Mouse (Mus musculus) liver, embryonic 11.5 days (tissue): Measurements from ENCODE around the gene Pls3. TPM values are rescaled to one million over a fixed set of nuclear protein-coding genes. Genes with fewer than 3 reads are reported as not detected.

Source experiments
- ATAC-seq: fragments of 200-750 bp; cut with Nextera tagmentation; replicated peaks from 2 replicates; pipeline ENCODE4 v1.8.0; 2017; ENCODE audit warnings: moderate number of reproducible peaks, mild to moderate bottlenecking, moderate TSS enrichment, moderate library complexity; ENCODE audit not compliant: low FRiP score
- DNase-seq: peaks from one replicate; pipeline ENCODE4 v3.0.0-alpha.2; 2017; ENCODE audit warnings: low spot score
- H3K27ac ChIP-seq: fragments of 300-500 bp; sonication (generic); 2 replicates; pipeline ENCODE4 v1.5.1; 2014; ENCODE audit warnings: mild to moderate bottlenecking, low read depth, low read length, control low read depth
- H3K27me3 ChIP-seq: fragments of 300-500 bp; sonication (generic); replicated peaks from 2 replicates; pipeline ENCODE4 v1.6.1; 2014; ENCODE audit warnings: low read length, mixed read lengths; ENCODE audit not compliant: control insufficient read depth, insufficient read depth
- H3K36me3 ChIP-seq: fragments of 300-500 bp; sonication (generic); 2 replicates; pipeline ENCODE4 v1.6.1; 2014; ENCODE audit warnings: mild to moderate bottlenecking, low read length, moderate library complexity, mixed read lengths; ENCODE audit not compliant: control insufficient read depth, insufficient read depth
- H3K4me1 ChIP-seq: fragments of 300-500 bp; sonication (generic); replicated peaks from 2 replicates; pipeline ENCODE4 v1.6.1; 2014; ENCODE audit warnings: low read length, mixed read lengths; ENCODE audit not compliant: control insufficient read depth, insufficient read depth
- H3K4me2 ChIP-seq: fragments of 300-500 bp; sonication (generic); 2 replicates; pipeline ENCODE4 v1.6.1; 2014; ENCODE audit warnings: mild to moderate bottlenecking, control low read depth, moderate library complexity
- H3K4me3 ChIP-seq: fragments of 300-500 bp; sonication (generic); 2 replicates; pipeline ENCODE4 v1.5.1; 2014; ENCODE audit warnings: low read depth, low read length, control low read depth
- H3K9ac ChIP-seq: fragments of 300-500 bp; sonication (generic); 2 replicates; pipeline ENCODE4 v1.6.1; 2014; ENCODE audit warnings: low read depth, low read length, control low read depth
- H3K9me3 ChIP-seq: fragments of 300-500 bp; sonication (generic); 2 replicates; pipeline ENCODE4 v1.6.1; 2016; ENCODE audit warnings: low read length, inconsistent platforms, mixed read lengths; ENCODE audit not compliant: control insufficient read depth
- WGBS: fragments of 180-500 bp; shearing (Covaris S2); extraction: QIAGEN DNeasy Blood & Tissue Kit; methylation state at CpG from one replicate; pipeline ENCODE4 v1.1.7; 2014; 5-methylcytosine and 5-hydroxymethylcytosine counted together
- polyA plus RNA-seq: library from polyadenylated mRNA; unstranded; fragments of >200 nt; fragmentation: Nextera tagmentation; extraction: Ambion mirVana; gene quantifications from 2 replicates; pipeline ENCODE4 v1.2.1, GENCODE M21; 2014

The Pls3 gene
- polyA plus RNA-seq, result 52.0 and 55.1 TPM in 2 replicates

- peak within 1 kb of the TSS; percentile 72 for H3K4me2 ChIP-seq
- H3K27me3 ChIP-seq, result peaks cover 7% of the 10 kb centered on the region
- ATAC-seq, result peak; percentile 99
- H3K27ac ChIP-seq, result peak within 1 kb of the TSS; percentile 15
- H3K4me1 ChIP-seq, result no peaks in the 10 kb centered on the region; the same call in 1 of the 2 replicates
- 9% methylated on average over 41 of the region's 45 CpGs for WGBS
- no peaks in the 10 kb centered on the region for H3K9me3 ChIP-seq
- peak; percentile 73 for DNase-seq
- H3K36me3 ChIP-seq, result no peaks in the 10 kb centered on the region
- peak within 1 kb of the TSS; percentile 50 for H3K4me3 ChIP-seq
- H3K9ac ChIP-seq, result peak within 1 kb of the TSS; percentile 46
Measured at GRCm38 (mm10) chrX:75874332-75875291, at the start of gene Pls3. Pls3 (minus strand) TSS chrX:75875182.

GRCm38 (mm10) chrX:75895716-75896115 is 20.7 kb upstream of the Pls3 start:
- Histone ChIP-seq H3K27me3 (no peaks in the 10 kb centered on the region), H3K9me3 (no peaks in the 10 kb centered on the region), H3K4me1 (no peaks in the 10 kb centered on the region), H3K4me3 (no peak overlapping the region), H3K9ac (no peak overlapping the region), H3K36me3 (no peaks in the 10 kb centered on the region), H3K4me2 (no peak overlapping the region), H3K27ac (no peak overlapping the region)
- WGBS, result 49% methylated on average over 6 of the region's 6 CpGs
- no peak for ATAC-seq
- DNase-seq, result no peak

- WGBS, result 19% methylated on average over 5 of the region's 5 CpGs
- no peak overlapping the region for H3K9ac ChIP-seq
- no peaks in the 10 kb centered on the region; the same call in 1 of the 2 replicates for H3K4me1 ChIP-seq
- H3K4me3 ChIP-seq, result peak overlapping the region; percentile 50
- no peaks in the 10 kb centered on the region for H3K9me3 ChIP-seq
- peaks cover 7% of the 10 kb centered on the region for H3K27me3 ChIP-seq
- H3K36me3 ChIP-seq, result no peaks in the 10 kb centered on the region
- no peak overlapping the region for H3K27ac ChIP-seq
- DNase-seq, result no peak
- peak overlapping the region; percentile 72 for H3K4me2 ChIP-seq
- ATAC-seq, result no peak
Measured at GRCm38 (mm10) chrX:75875566-75875965, 584 bp upstream of the Pls3 start.

GRCm38 (mm10) chrX:75873813-75874212 is 1.2 kb downstream of the Pls3 start:
- Histone ChIP-seq H3K4me1 (no peaks in the 10 kb centered on the region; the same call in 1 of the 2 replicates), H3K4me2 (peak overlapping the region; percentile 72), H3K4me3 (peak overlapping the region; percentile 50), H3K9me3 (no peaks in the 10 kb centered on the region), H3K27ac (no peak overlapping the region), H3K36me3 (no peaks in the 10 kb centered on the region), H3K9ac (no peak overlapping the region), H3K27me3 (peaks cover 7% of the 10 kb centered on the region)
- WGBS, result 10% methylated on average over 15 of the region's 15 CpGs
- no peak for ATAC-seq
- peak; percentile 41 for DNase-seq

- no peak for ATAC-seq
- H3K4me3 ChIP-seq, result peak overlapping the region; percentile 50
- WGBS, result 49% methylated on average over 4 of the region's 4 CpGs
- H3K27ac ChIP-seq, result no peak overlapping the region
- H3K4me1 ChIP-seq, result no peaks in the 10 kb centered on the region; the same call in 1 of the 2 replicates
- peaks cover 7% of the 10 kb centered on the region for H3K27me3 ChIP-seq
- no peak for DNase-seq
- H3K9me3 ChIP-seq, result no peaks in the 10 kb centered on the region
- H3K36me3 ChIP-seq, result no peaks in the 10 kb centered on the region
- no peak overlapping the region for H3K9ac ChIP-seq
- H3K4me2 ChIP-seq, result peak overlapping the region; percentile 72
Measured at GRCm38 (mm10) chrX:75873253-75873652, 1.7 kb downstream of the Pls3 start.

GRCm38 (mm10) chrX:75871855-75872254 is 3.1 kb downstream of the Pls3 start:
- Histone ChIP-seq H3K9ac (no peak overlapping the region), H3K4me1 (no peaks in the 10 kb centered on the region; the same call in 1 of the 2 replicates), H3K4me2 (no peak overlapping the region), H3K36me3 (no peaks in the 10 kb centered on the region), H3K4me3 (no peak overlapping the region), H3K9me3 (no peaks in the 10 kb centered on the region), H3K27me3 (peaks cover 7% of the 10 kb centered on the region), H3K27ac (no peak overlapping the region)
- WGBS, result 72% methylated on average over 2 of the region's 2 CpGs
- ATAC-seq, result no peak
- DNase-seq, result no peak

GRCm38 (mm10) chrX:75861715-75862114 is 13.3 kb downstream of the Pls3 start:
- Histone ChIP-seq H3K4me2 (0 out of 2 replicates have a peak overlapping the region, but pooled peaks have one; percentile 17), H3K9me3 (no peaks in the 10 kb centered on the region), H3K4me3 (no peak overlapping the region), H3K9ac (no peak overlapping the region), H3K27ac (no peak overlapping the region), H3K36me3 (no peaks in the 10 kb centered on the region), H3K27me3 (no peaks in the 10 kb centered on the region), H3K4me1 (no peaks in the 10 kb centered on the region; the same call in 1 of the 2 replicates)
- 57% methylated on average over 3 of the region's 3 CpGs for WGBS
- peak; percentile 71; the same call in 1 of the 2 replicates for ATAC-seq
- no peak for DNase-seq

GRCm38 (mm10) chrX:75854294-75854693 is 20.7 kb downstream of the Pls3 start:
- no peaks in the 10 kb centered on the region for H3K27me3 ChIP-seq
- no peaks in the 10 kb centered on the region for H3K4me1 ChIP-seq
- no peak overlapping the region for H3K4me3 ChIP-seq
- no peak overlapping the region for H3K4me2 ChIP-seq
- ATAC-seq (peak; percentile 87), DNase-seq (no peak)
- no peak overlapping the region for H3K9ac ChIP-seq
- H3K9me3 ChIP-seq, result no peaks in the 10 kb centered on the region
- H3K27ac ChIP-seq, result no peak overlapping the region
- WGBS, result 68% methylated on average over 3 of the region's 3 CpGs
- no peaks in the 10 kb centered on the region for H3K36me3 ChIP-seq
